Mouse (Mus musculus): ENCODE data around the gene Gfpt1. TPM values are rescaled to one million over a fixed set of nuclear protein-coding genes. Genes with fewer than 3 reads are reported as not detected.

Gfpt1 gene
- total RNA-seq, 2 experiments from 2014 or later = 13.0 to 15.6 TPM

DNA sequence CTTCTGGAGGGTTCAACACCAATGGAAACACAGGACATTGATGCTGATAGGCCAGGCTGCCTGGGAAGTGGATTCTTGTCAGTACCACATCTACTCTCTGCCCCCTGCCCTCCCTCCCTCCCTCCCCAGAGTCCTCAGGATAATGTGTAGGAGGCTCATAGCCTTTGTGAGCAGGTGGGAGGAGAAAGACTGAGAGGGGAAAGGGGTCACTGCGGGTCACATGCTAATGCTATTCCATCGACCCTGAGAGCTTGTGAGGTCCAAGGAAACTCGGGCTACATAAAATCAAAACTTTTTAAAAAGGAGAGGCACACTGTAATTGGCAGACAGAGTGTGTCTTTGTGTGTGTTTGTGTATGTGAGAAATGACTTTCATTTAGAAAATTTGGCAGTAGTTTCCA, 56.6 kb downstream of the Gfpt1 start:
- intact Hi-C loops (cut with DNase I) = no loop called here
- no peak for DNase-seq

DNA sequence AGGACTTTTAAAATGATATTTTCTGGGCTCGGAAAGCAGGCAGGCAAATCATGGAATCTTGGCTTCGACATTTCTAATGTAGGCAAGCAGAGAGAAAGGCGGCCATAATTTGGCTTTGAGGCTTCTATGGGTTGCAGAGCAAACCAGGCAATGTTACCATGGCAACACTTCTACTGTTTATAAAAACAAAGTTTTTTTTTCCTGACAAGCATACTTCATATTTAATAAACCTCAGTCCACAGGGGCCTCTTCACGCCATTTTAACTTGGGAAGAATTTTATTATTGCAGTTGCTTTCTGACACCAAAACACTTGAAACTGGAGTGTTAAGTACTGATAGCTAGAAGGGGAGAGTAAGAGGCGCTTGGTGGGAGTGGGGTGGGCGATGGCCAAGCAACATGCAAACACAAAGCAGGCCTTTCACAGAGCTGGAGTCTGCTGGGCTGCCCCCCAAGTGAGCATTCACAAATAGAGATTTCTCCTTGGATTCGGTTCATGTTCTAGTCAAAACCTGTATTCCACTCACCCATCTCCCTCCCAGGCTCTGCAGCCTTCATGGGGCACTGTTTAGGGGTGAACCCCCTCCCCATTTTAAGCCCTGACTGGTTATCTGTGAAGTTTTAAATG, 57.1 kb downstream of the Gfpt1 start:
- intact Hi-C loops (cut with DNase I) = loop anchor here (5.0 to 10.0 kb wide), 2 partner anchors 115 to 138 kb away; no protein-coding TSS in a partner anchor
- no peak for DNase-seq

DNA sequence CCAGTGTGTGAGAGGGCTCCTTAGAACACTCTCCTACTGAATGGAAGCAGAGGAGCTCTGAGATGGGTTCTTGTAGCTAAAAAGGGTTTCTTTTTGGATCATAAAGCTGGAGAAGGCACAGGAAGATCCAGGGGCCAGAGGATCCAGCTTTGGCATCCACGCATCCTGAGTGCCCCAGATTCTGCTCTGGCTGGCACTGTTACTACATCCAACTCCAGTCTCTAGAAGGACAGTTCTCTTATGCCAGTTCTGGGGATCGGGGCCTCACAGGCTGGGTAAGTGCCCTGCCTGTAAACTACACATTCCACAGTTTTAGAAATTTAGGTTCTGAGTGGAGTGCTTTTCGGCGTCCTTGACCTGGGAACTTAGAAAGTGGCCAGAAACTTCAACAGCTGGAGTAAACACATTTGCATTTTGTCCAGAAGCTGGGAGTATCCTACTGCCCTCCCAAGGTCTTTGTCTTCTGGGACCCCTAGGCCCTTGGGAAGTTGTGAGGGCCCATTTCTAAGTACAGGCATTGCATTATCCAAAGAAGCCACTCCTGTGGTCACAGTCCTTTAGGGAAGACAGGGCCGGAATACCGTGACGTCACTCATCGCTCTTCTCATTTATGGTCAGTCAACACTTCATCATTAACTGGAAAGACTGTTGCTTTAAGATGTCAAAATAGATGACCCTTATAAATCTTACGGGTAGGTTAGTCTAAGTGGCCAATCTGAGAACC, 57.8 kb downstream of the Gfpt1 start:
- intact Hi-C loops (cut with DNase I) = loop anchor here (1.0 to 10.0 kb wide), 5 partner anchors 114 to 286 kb away; partner anchors contain the start of gene Antxr1
- DNase-seq = no peak

DNA sequence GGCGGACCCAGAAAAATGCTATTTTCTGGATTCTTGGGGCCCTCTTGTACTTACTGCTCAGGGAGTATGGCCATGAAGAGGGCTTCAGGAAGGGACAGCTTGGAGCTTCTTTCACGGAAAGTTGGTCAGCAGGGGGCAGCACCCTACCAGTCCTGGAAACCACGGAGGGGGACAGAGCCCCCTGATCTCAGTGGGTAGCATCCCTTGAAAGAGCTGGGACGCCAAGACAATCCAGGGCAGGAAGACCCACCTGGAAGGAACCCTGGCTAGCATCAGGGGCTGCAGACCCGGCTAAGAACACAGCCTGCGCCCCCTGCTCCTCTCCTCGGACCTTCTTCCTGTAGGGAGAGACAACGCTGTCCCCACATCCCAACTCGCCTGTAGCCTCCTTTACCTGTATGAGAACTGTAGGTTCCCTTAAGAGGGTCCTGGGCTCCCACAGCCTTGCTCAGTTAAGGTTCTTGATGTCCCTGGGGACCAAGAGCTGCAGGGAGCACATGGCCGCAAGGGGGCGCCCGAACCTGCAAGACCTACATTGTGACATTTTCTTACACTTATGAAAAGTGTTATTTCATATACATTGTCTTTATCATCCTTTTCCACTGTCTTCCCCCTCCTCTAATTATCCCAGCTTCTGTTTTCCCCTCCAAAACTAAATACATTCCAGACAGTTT, 58.8 kb downstream of the Gfpt1 start:
- intact Hi-C loops (cut with DNase I) = loop anchor here (1.0 to 10.0 kb wide), 5 partner anchors 113 to 285 kb away; partner anchors contain the start of gene Antxr1
- peak; percentile 86 to 93 for DNase-seq

DNA sequence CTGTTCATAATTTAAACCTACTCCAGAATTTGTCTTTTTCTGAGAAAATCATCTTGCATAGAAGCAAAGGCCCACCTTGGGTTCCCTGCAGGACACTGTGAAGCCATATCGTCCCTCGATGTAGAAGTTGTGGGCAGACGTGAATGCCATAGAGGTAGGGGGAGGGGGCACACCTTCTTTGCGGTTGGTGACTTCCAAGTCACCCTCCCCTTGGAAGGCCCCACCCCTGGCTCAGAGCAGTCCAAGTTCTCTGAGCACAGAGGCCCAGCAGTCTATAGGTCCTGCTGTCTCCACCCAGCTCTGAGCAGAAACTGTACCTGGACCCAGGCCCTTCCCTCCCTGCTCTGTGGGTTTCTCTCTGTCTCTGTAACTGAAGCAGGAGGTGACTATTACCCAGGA, 59.3 kb downstream of the Gfpt1 start:
- intact Hi-C loops (cut with DNase I) = loop anchor here (1.0 to 10.0 kb wide), 5 partner anchors 113 to 284 kb away; partner anchors contain the start of gene Antxr1
- peak in 1 of 2 experiments; percentile 19 for DNase-seq

DNA sequence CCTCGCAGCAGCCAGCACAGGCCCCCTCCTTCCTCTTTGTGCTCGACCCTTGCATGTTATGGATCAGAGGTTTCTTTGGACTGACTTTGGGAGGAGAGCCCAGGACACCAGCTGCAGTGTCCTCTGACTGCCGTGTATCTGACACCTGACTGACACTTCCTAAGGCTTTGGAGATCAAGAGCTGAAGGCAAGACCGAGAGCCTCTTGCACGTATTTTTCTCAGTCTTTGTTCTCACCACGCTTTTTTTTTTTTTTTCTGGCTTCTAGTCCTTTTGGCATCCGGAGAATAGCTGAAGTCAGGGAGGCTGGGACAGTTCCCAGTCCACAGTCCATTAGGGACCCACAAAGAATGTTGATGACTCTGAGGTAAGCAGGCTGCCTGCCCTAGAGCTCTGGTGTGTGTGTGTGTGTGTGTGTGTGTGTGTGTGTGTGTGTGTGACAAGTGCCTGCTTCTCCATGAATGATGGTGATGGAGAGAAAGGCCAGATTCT, 59.8 kb downstream of the Gfpt1 start:
- DNase-seq = peak; percentile 26 to 35
- intact Hi-C loops (cut with DNase I) = loop anchor here (5.0 to 10.0 kb wide), 2 partner anchors 112 to 135 kb away; no protein-coding TSS in a partner anchor

DNA sequence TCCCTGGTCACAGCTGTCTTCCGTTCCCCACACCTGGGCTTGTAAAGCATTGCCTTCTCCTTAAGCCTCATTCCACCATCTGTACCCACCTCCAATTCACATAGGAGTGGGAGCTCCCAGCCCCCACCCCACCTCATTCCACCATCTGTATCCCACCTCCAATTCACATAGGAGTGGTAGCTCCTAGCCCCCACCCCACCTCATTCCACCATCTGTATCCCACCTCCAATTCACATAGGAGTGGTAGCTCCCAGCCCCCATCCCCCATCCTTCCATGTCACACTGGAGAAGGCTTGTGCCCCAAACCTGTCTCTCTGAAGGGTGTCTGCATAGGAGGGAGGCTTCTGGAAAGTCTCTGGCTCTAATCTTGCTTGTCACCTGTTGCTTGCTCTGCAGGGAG, 60.7 kb downstream of the Gfpt1 start:
- intact Hi-C loops (cut with DNase I) = loop anchor here (5.0 to 10.0 kb wide), 2 partner anchors 111 to 134 kb away; no protein-coding TSS in a partner anchor
- no peak for DNase-seq

DNA sequence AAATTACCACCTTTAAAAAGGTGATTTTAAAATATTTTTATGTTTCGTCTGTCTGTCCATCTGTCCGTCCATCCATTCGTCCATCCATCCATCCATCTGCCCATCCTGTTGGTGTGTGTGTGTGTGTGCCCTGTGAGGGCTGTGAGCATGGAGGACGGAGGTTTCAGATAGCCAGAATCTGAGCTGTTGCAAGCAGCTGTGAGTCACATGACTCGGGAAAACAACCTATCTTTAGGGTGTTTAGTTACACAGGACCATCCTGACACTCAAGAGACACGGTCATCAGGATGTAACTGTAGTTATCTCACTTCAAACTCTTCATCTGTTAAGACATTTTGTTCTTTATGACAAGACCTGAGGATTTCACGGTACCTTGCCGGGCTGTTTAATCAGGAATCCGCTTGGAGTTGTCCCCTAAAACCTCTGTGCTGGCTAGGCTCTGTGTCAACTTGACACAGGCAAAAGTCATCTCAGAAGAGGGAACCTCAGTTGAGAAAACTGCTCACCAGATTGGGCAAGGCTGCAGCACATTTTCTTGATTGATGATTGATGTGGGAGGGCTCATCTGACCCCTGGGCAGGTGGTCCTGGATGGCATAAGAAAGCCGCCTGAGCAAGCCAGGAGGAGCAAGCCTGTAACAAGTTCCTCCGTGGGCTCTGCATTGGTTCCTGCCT, 61.6 kb downstream of the Gfpt1 start, which contains the start of gene D6Ertd527e:
TSS of gene D6Ertd527e (plus strand) at position 624 of the 674 bp plus-strand sequence.
- DNase-seq = no peak
- intact Hi-C loops (cut with DNase I) = loop anchor here (5.0 to 10.0 kb wide), 2 partner anchors 111 to 133 kb away; no protein-coding TSS in a partner anchor

DNA sequence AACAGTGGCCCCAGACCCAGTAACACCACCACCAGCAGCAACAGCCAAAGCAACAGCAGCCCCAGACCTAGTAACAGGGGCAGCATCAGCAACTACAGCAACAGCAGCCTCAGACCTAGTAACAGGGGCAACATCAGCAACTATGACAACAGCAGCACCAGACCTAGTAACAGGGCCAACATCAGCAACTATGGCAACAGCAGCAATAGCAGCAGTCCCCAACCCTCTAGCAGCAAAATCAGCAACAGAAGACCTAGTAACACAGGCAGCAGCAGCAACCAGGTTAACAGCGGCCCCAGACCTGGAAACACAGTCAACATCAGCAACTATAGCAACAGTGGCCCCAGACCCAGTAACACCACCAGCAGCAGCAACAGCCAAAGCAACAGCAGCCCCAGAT, 68.8 kb downstream of the Gfpt1 start:
- intact Hi-C loops (cut with DNase I) = no loop called here
- no peak for DNase-seq

DNA sequence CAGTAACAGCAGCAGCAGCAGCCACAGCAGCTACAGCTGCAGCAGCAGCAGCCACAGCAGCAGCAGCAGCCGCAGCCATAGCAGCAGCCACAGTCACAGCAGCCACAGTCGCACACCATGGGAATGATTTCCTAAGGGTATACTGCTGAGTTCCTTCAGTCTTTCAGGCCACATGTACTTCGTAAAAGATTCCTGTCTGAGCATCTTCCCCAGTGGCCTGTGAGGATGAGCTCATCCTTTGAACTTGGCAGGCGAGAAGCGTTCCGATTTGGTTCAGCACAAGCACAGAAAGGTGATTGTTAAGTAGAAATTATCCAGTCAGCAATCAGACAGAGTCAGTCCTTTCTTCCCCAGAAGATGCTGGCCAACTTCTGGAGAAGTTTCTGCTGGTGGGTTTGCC, 69.5 kb downstream of the Gfpt1 start:
- intact Hi-C loops (cut with DNase I) = no loop called here
- DNase-seq = no peak

DNA sequence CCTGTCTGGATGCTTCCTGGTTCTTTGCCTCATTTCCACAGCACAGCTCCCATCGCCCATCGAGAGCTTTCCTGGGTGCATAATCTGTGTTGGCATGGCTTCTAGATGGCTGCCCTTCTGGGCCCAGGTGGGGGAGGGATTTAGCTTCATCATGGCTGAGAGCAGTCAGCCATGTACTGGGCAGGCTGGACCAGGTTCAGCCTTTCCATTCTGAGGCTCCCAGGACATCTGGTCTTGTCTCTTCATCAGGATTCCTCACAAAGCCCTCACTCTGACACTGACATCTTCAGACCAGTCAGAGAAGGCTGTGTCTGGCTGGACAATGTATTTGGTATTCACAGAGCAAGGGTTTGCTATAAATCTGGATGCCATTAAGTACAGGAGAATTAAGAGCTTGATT, 73.3 kb downstream of the Gfpt1 start:
- intact Hi-C loops (cut with DNase I) = no loop called here
- DNase-seq = no peak

DNA sequence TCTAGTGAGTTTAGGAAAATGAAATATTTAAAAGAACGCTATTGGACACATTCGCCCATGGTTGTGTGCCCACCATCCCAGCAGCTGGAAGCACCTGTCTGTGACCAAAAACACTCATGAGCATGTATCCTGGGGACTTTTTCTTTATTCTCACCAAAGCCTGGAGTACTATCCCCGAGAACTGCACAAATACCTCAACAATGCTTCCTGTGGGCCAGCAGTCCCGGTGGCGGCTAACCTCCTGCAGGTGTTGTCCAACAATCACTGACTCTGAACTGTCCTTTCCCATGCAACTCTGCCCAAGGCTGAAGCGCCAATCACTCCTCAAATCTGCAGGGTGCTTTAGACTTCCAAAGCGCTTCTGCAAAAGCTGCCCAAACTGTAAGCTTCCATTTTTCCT, 74.0 kb downstream of the Gfpt1 start:
- no peak for DNase-seq
- intact Hi-C loops (cut with DNase I) = no loop called here

DNA sequence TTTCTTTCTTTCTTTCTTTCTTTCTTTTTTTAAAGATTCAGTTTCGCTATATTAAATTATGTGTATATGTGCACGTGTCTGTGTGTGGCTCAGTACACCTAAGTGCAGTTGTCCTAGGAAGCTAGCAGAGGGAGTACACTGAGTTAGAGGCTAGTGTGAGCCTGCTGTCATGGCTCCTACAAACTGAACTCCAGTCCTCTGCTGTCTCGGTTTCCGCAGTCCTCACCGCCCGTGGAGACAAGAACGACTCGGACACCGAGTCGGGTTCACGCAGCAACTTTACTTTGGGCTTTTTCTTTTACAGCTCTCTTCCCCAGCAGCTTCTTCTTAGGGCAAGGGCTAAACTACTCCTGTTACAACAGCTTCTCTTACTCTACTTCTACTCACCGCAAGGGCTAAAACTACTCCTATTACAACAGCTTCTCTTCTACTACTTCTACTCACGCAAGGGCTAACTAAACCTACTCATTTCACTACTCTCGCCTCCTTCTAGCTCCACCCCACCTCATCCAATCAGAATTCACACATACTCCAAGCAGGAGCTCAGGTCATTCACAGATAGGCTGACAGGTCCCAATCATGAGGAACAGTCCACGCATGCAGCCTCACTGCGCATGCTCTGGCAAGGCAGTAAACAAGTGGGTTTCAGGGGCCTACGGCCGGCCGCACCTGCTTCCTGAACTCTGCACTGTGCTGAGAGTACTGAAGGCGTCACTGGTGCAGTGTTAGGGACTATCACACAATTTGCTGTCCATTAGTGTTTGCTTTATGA, 76.6 kb downstream of the Gfpt1 start:
- no peak for DNase-seq
- intact Hi-C loops (cut with DNase I) = no loop called here

DNA sequence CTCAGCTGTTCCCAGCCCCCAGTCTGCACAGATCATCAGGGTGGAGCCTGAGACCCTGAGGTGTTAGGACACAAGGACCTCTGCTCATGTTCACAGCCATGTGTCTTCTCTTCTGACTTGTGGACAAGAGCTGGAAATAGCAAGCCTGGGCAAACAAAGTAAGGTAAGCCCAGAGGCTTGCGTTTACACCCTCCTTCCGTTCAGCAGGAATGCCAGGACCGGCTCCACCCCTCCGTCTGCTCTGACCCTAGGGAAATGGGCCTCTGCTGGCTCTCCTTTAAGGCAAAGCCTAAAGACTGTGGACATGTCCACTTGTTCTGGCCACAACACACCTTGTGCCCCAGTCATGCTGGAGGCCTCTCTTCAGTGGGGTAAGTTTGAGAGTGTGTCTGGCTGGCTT, 77.3 kb downstream of the Gfpt1 start:
- intact Hi-C loops (cut with DNase I) = no loop called here
- DNase-seq = no peak

DNA sequence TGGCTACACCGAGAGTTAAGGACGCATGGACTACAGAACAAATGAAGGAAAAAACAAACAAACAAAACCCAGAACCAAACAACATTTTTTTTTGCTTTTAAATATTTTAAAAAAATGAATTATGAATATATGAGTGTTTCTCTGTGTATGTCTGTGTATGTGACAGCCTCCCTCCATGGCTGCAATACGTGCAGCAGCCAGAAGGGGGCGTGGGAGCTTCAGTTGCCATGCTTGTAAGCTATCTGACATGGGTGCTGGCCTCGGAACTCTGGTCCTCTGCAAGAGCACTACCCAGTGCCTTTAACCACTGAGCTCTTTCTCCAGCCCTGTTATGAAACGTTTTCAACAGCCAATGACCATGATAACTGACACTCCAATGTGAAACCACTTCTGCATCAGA, 78.0 kb downstream of the Gfpt1 start:
- intact Hi-C loops (cut with DNase I) = no loop called here

DNA sequence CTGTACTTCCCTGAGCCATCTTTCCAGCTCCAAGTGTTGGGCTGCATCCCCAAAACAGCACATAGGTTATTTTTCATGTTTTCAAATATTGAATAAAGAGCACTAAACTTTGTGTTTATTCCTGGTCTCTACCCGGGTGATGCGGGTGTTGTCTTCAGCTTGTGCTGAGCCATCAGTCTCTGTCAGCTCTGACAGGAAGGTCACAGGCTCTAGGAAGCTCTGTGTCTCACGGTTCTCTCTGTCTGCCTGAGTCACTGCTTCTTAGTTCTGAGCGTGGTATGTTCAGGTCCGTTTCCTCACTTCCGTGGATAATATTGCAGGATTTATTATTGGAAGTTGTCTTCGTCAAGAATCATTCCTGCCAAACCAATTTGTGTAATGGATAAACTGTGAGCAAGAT, 79.3 kb downstream of the Gfpt1 start:
- intact Hi-C loops (cut with DNase I) = no loop called here
- DNase-seq = no peak

More for the DNA sequence above, 78.0 kb downstream of the Gfpt1 start:
- no peak for DNase-seq

DNA sequence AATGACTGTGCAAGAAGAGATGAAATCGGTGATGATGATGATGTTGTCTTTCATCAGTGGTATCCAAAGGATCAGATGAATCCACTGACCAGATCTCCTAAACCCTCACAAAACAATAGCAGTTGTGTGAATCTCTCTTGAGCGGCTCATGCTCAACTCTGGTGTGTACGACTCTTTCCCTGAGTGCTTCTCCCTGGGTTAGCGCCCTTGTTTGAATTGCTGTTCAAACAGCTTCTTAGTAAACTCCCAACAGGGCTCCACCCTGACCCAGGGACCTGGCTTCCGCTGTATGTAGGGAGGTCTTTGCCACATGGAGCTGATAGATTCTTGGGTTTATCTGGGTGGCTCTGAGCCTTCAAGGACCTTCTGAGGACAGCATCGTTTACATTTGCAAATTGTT, 80.8 kb downstream of the Gfpt1 start:
- no peak for DNase-seq

DNA sequence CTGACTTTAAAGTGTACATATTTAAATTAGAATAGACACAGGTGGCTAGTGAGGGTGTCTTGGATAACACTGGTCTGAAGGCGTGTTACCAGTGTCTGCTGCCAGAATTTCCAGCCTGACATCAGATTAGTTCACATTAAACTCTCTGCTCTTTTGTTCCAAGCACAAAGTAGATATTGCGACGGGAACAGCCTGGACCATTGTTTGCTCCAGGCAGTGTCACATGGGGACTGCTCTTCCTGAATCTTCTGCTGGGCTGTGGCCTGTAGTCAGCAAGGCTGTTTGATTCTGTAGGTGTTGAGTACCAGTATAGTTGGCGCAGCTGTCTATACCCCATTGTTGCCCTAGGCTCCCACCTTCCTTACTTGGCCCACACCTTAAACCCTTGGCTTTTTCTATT, 81.3 kb downstream of the Gfpt1 start:
- DNase-seq = no peak
- intact Hi-C loops (cut with DNase I) = no loop called here

More for the DNA sequence above, 80.8 kb downstream of the Gfpt1 start:
- intact Hi-C loops (cut with DNase I) = no loop called here

DNA sequence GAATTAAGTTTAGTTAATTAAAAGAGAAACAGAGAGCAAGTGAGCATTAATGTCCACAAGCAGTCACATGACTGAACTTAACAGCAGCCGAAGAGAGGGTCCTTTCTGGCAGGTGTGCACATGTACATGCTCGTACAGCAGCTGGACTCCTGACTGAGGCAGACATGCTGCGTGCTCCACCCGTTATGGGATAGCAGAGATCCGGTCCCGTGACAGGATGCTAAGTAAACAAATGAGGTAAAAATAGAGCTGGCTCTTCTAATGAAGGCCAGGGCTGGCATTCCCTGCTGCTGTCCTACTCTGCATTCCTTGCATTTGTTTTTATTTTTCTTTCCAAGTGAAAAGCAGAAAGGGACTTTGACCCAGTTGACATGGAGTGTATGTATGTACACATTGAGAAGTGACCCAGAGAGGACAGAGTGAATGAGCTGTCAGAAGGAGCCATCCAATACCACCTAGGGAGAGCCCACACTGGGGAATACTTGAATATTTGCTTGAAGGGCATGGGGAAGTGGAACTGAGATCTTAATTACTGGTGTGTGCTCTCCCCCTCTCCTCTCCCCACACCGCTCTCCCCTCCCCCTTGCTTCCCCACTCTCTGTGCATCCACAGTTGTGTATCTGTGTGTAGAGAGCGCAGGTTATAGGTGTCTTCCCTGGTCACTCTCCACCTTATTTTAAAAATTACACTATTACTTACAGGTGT, 84.6 kb downstream of the Gfpt1 start:
- intact Hi-C loops (cut with DNase I) = no loop called here
- DNase-seq = no peak
